In the genomic region with DNA sequence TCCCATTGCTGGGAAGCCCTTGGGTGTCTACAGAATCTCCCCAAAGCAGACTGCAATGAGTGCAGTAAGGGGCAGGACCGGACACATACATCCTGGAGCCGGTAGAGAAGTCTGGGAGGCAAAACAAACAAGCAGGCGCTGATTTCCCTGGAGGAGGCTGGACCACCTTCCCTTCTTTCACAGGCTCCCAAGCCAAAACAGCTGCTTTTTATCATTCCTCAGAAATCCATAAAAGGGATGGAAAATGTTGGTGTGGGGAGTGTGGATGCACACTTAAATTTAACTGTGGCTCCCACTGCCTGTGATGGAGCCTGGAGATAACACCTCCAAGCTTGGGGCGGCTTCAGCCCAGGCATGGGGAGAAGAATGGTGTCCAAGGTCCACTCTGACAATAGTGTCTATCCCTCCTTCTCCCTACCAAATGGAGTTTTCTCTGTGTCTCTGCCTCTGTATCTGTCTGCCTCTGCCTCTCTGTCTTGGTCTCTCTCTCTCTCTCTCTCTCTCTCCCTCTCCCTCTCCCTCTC, we compare ENCODE assay signal across 12 mouse cellular contexts.
DNase-seq lines count a peak whose midpoint lies in the region; ATAC-seq and TF ChIP-seq lines count a peak whose summit lies in the region.
"Had no signal": no experiment of that assay in that cellular context is flagged by ENCODE, and none has a peak within 500 bp of the region (broad histone marks: within the 10 kb centered on the region; RNA-seq: fewer than 3 reads in every experiment).

No protein-coding gene starts in this region.

- 34% methylated on average over 4 of the region's 4 CpGs for WGBS in heart, embryonic 11.5 days (ENCODE audit: insufficient replicate concordance)
- whole genome bisulfite sequencing in heart, adult 2 months, result 50% methylated on average over 4 of the region's 4 CpGs
- WGBS in kidney, postnatal 0 days, result 43% methylated on average over 4 of the region's 4 CpGs
- 44% methylated on average over 4 of the region's 4 CpGs for WGBS in heart, postnatal 0 days

- no peak overlapping the region; the same call in 1 of the 2 replicates for H3K4me2 ChIP-seq in heart, embryonic 11.5 days
- H3K4me2 ChIP-seq in kidney, postnatal 0 days (ENCODE audit: low read length), result no peak overlapping the region
- H3K4me2 ChIP-seq in heart, postnatal 0 days (ENCODE audit: low read depth, low read length), result no peak overlapping the region

- DNase-seq in heart, adult 2 months, result no peak
- peak; percentile 81 for DNase-seq in kidney, postnatal 0 days (ENCODE audit: low spot score)
- DNase-seq in kidney, adult 11 months, result no peak
- peak; percentile 29 for DNase-seq in heart, postnatal 0 days (ENCODE audit: low spot score)
- peak; percentile 36 to 54 for DNase-seq in lung, postnatal 4 days
- DNase-seq in frontal cortex, postnatal 14 days (ENCODE audit: low spot score in 2 of 2), result no peak
- DNase-seq: layer of hippocampus, postnatal 36 days; liver had no signal

- no peak for TF ChIP-seq CTCF in heart, adult 2 months (IDR thresholded peaks at IDR 0.05)
- no peak for TF ChIP-seq CTCF in kidney, postnatal 0 days (IDR thresholded peaks at IDR 0.05; ENCODE audit: low read depth)
- no peak for TF ChIP-seq CTCF in heart, postnatal 0 days (IDR thresholded peaks at IDR 0.05; ENCODE audit: low read depth)

- no peak overlapping the region for H3K9ac ChIP-seq in heart, embryonic 11.5 days (ENCODE audit: low read depth, low read length)
- no peak overlapping the region for H3K9ac ChIP-seq in heart, adult 2 months (ENCODE audit: low read depth, low read length)
- no peak overlapping the region for H3K9ac ChIP-seq in kidney, postnatal 0 days (ENCODE audit: low read depth, low read length)
- H3K9ac ChIP-seq in heart, postnatal 0 days (replicated peaks; ENCODE audit: low read depth, low read length), result no peak overlapping the region

- H3K27ac ChIP-seq in heart, embryonic 11.5 days (ENCODE audit: low read depth, low read length), result 0 out of 2 replicates have a peak overlapping the region, but pooled peaks have one; percentile 18
- no peak overlapping the region for H3K27ac ChIP-seq in heart, adult 2 months
- peak overlapping the region; percentile 63 for H3K27ac ChIP-seq in kidney, postnatal 0 days
- H3K27ac ChIP-seq in heart, postnatal 0 days (ENCODE audit: low read depth), result no peak overlapping the region

- H3K27me3 ChIP-seq in heart, embryonic 11.5 days (ENCODE audit: control insufficient read depth, insufficient read depth, low read length), result no peaks in the 10 kb centered on the region
- no peaks in the 10 kb centered on the region for H3K27me3 ChIP-seq in heart, adult 2 months (ENCODE audit: control insufficient read depth, insufficient read depth, low read length)
- no peaks in the 10 kb centered on the region for H3K27me3 ChIP-seq in kidney, postnatal 0 days (ENCODE audit: insufficient read depth, low read length)
- no peaks in the 10 kb centered on the region for H3K27me3 ChIP-seq in heart, postnatal 0 days (ENCODE audit: control insufficient read depth, insufficient read depth, low read length)

- no peaks in the 10 kb centered on the region for H3K9me3 ChIP-seq in heart, embryonic 11.5 days (replicated peaks; ENCODE audit: control insufficient read depth, low read length)
- H3K9me3 ChIP-seq in kidney, postnatal 0 days (replicated peaks; ENCODE audit: low read length), result no peaks in the 10 kb centered on the region
- H3K9me3 ChIP-seq in heart, postnatal 0 days (replicated peaks; ENCODE audit: control insufficient read depth, low read length), result no peaks in the 10 kb centered on the region

- no peak for ATAC-seq in heart, embryonic 11.5 days (replicated peaks; ENCODE audit: insufficient number of reproducible peaks, low FRiP score, low TSS enrichment)
- no peak for ATAC-seq in kidney, postnatal 0 days (replicated peaks; ENCODE audit: low FRiP score, low read depth)
- no peak for ATAC-seq in heart, postnatal 0 days (ENCODE audit: insufficient read depth, low read depth)
- no peak for ATAC-seq in activated CD4-positive, CD25-positive, alpha-beta regulatory T cell, adult 4 months
- ATAC-seq: forebrain, embryonic 16.5 days had no signal

- H3K4me3 ChIP-seq in heart, embryonic 11.5 days (ENCODE audit: low read depth, low read length), result no peak overlapping the region
- H3K4me3 ChIP-seq in heart, adult 2 months, result no peak overlapping the region
- no peak overlapping the region for H3K4me3 ChIP-seq in kidney, postnatal 0 days (replicated peaks; ENCODE audit: low read depth, low read length)
- H3K4me3 ChIP-seq in heart, postnatal 0 days (ENCODE audit: low read depth, low read length), result no peak overlapping the region
- H3K4me3 ChIP-seq: myocyte had no signal

- no peak for TF ChIP-seq EP300 in heart, adult 2 months (IDR thresholded peaks at IDR 0.05; ENCODE audit: insufficient read depth, low read depth, low read length)
- TF ChIP-seq EP300 in heart, postnatal 0 days (IDR thresholded peaks at IDR 0.05; ENCODE audit: low read depth), result no peak

- no peaks in the 10 kb centered on the region for H3K36me3 ChIP-seq in heart, embryonic 11.5 days (ENCODE audit: control insufficient read depth, insufficient read depth, low read length)
- H3K36me3 ChIP-seq in heart, adult 2 months (ENCODE audit: control insufficient read depth, insufficient read depth, low read length), result no peaks in the 10 kb centered on the region
- H3K36me3 ChIP-seq in kidney, postnatal 0 days (ENCODE audit: insufficient read depth, low read length), result no peaks in the 10 kb centered on the region
- H3K36me3 ChIP-seq in heart, postnatal 0 days (replicated peaks; ENCODE audit: control insufficient read depth, insufficient read depth, low read length), result no peaks in the 10 kb centered on the region

- intact Hi-C loops in heart, adult 2 months (cut with DNase I), result no loop called here

- H3K79me2 ChIP-seq in heart, adult 2 months (replicated peaks; ENCODE audit: control insufficient read depth, insufficient read depth, low read length), result no peaks in the 10 kb centered on the region

- peaks cover 14% of the 10 kb centered on the region for H3K4me1 ChIP-seq in heart, embryonic 11.5 days (ENCODE audit: control insufficient read depth, insufficient read depth, low read length)
- peaks cover 6% of the 10 kb centered on the region for H3K4me1 ChIP-seq in heart, adult 2 months (ENCODE audit: control insufficient read depth, insufficient read depth, low read length)
- peaks cover 22% of the 10 kb centered on the region; the same call in 1 of the 2 replicates for H3K4me1 ChIP-seq in kidney, postnatal 0 days (replicated peaks; ENCODE audit: insufficient read depth, low read length)
- peaks cover 3% of the 10 kb centered on the region; the same call in 1 of the 2 replicates for H3K4me1 ChIP-seq in heart, postnatal 0 days (ENCODE audit: control insufficient read depth, insufficient read depth)

- TF ChIP-seq POLR2A in heart, adult 2 months (IDR thresholded peaks at IDR 0.05; ENCODE audit: insufficient read depth, low read depth, low read length), result no peak

Comparison
In these comparisons a context has a peak if more than half of its experiments do, and no peak if none do; other contexts are left out.
1. H3K27ac ChIP-seq: peak in heart, embryonic 11.5 days (single experiment) and kidney, postnatal 0 days (single experiment); none in heart, adult 2 months (single experiment) and heart, postnatal 0 days (single experiment).
2. DNase-seq: peak in kidney, postnatal 0 days (single experiment), heart, postnatal 0 days (single experiment) and lung, postnatal 4 days (2 of 2); none in heart, adult 2 months (0 of 2), kidney, adult 11 months (single experiment) and frontal cortex, postnatal 14 days (0 of 2).